Mouse (Mus musculus) lung, adult 2 months (tissue): ENCODE results near the gene Gcm1.

Source experiments
- CTCF ChIP-seq: fragments of 200-500 bp; IDR thresholded peaks from 2 replicates; pipeline ENCODE4 v1.5.1; 2011; ENCODE audit warnings: mild to moderate bottlenecking, low read length, control low read depth; ENCODE audit not compliant: insufficient read depth
- POLR2A ChIP-seq: fragments of 200-500 bp; IDR thresholded peaks from 2 replicates; pipeline ENCODE4 v1.6.1; 2011; ENCODE audit warnings: low read depth, mild to moderate bottlenecking, control low read depth, low read length, borderline replicate concordance; ENCODE audit errors: extremely low read depth

DNA sequence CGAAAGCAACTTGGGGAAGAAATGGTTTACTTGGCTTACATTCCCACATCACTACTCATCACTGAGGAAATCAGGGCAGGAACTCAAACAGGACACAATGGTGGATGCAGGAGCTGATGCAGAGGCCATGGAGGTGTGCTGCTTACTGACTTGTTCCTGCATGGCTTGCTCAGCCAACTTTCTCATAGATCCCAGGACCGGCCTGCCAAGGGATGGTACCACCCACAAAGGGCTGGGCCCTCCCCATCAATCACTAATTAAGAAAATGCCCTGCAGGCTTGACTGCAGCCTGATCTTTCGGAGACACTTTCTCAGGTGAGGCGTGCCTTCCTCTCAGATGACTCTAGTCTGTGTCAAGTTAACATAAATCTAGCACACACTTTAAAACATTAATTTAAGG lies 55.1 kb downstream of the Gcm1 start:
- TF ChIP-seq POLR2A (no peak), CTCF (no peak)
